Mouse (Mus musculus): ENCODE results near the gene Glp1r. TPM values are rescaled to one million over a fixed set of nuclear protein-coding genes. Genes with fewer than 3 reads are reported as not detected.

Glp1r gene
- polyA plus RNA-seq, 1 experiment: 0.07 TPM

- Histone ChIP-seq H3K4me1 (replicated peaks; ENCODE audit: control insufficient read depth, insufficient read depth, low read length) (no peaks in the 10 kb centered on the region), H3K36me3 (ENCODE audit: control insufficient read depth, insufficient read depth, low read length) (no peaks in the 10 kb centered on the region), H3K27me3 (ENCODE audit: control insufficient read depth, insufficient read depth, low read length) (no peaks in the 10 kb centered on the region), H3K27ac (ENCODE audit: control insufficient read depth, insufficient read depth, low read length) (no peak overlapping the region), H3K4me3 (ENCODE audit: control insufficient read depth, insufficient read depth, low read length) (no peak overlapping the region)
- WGBS: 59% methylated on average over 7 of the region's 7 CpGs
- DNase-seq: no peak
- TF ChIP-seq POLR2A (IDR thresholded peaks at IDR 0.05; ENCODE audit: control insufficient read depth, extremely low read depth, insufficient read depth, low read length, poor library complexity): no peak
- no peak for TF ChIP-seq CTCF (IDR thresholded peaks at IDR 0.05; ENCODE audit: borderline replicate concordance, control insufficient read depth, extremely low read depth, insufficient read depth, low read length, poor library complexity)
Measured at GRCm38 (mm10) chr17:30930827-30931226, 29.2 kb downstream of the Glp1r start.

GRCm38 (mm10) chr17:30932836-30933235, 31.2 kb downstream of the Glp1r start:
- TF ChIP-seq POLR2A (IDR thresholded peaks at IDR 0.05; ENCODE audit: control insufficient read depth, extremely low read depth, insufficient read depth, low read length, poor library complexity) (no peak), CTCF (IDR thresholded peaks at IDR 0.05; ENCODE audit: borderline replicate concordance, control insufficient read depth, extremely low read depth, insufficient read depth, low read length, poor library complexity) (no peak)
- no peak overlapping the region for H3K27ac ChIP-seq (ENCODE audit: control insufficient read depth, insufficient read depth, low read length)
- no peaks in the 10 kb centered on the region for H3K36me3 ChIP-seq (ENCODE audit: control insufficient read depth, insufficient read depth, low read length)
- H3K4me1 ChIP-seq (replicated peaks; ENCODE audit: control insufficient read depth, insufficient read depth, low read length): no peaks in the 10 kb centered on the region
- 87% methylated on average over 5 of the region's 5 CpGs for WGBS
- no peak overlapping the region for H3K4me3 ChIP-seq (ENCODE audit: control insufficient read depth, insufficient read depth, low read length)
- DNase-seq: no peak
- H3K27me3 ChIP-seq (ENCODE audit: control insufficient read depth, insufficient read depth, low read length): no peaks in the 10 kb centered on the region

DNA sequence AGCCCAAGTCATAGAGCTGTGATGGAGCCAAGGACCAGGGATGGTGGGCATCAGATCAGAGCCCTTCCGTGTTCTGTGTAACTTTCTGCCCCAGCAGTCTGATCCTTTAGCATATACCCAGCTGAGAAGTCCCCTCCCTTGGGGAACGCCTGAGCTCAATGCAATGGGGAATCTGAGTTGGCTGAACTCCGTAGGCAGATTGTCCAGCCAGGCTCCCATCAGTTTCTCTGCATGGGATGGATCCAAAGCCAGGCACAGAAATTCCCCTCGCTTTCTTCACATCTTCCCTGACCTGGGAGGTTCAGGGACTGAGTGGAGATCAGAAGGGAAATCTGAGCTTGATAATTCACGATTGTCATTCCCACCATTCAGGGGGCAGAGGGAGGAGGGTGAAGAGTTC, 33.7 kb downstream of the Glp1r start:
- WGBS: 82% methylated on average over 5 of the region's 5 CpGs
- no peak for DNase-seq
- Histone ChIP-seq H3K4me3 (ENCODE audit: control insufficient read depth, insufficient read depth, low read length) (no peak overlapping the region), H3K27me3 (ENCODE audit: control insufficient read depth, insufficient read depth, low read length) (no peaks in the 10 kb centered on the region), H3K4me1 (replicated peaks; ENCODE audit: control insufficient read depth, insufficient read depth, low read length) (no peaks in the 10 kb centered on the region), H3K27ac (ENCODE audit: control insufficient read depth, insufficient read depth, low read length) (no peak overlapping the region), H3K36me3 (ENCODE audit: control insufficient read depth, insufficient read depth, low read length) (no peaks in the 10 kb centered on the region)
- TF ChIP-seq CTCF (IDR thresholded peaks at IDR 0.05; ENCODE audit: borderline replicate concordance, control insufficient read depth, extremely low read depth, insufficient read depth, low read length, poor library complexity): no peak
- no peak for TF ChIP-seq POLR2A (IDR thresholded peaks at IDR 0.05; ENCODE audit: control insufficient read depth, extremely low read depth, insufficient read depth, low read length, poor library complexity)

GRCm38 (mm10) chr17:30938554-30938953, 36.9 kb downstream of the Glp1r start:
- no peak for DNase-seq
- TF ChIP-seq CTCF (IDR thresholded peaks at IDR 0.05; ENCODE audit: borderline replicate concordance, control insufficient read depth, extremely low read depth, insufficient read depth, low read length, poor library complexity) (no peak), POLR2A (IDR thresholded peaks at IDR 0.05; ENCODE audit: control insufficient read depth, extremely low read depth, insufficient read depth, low read length, poor library complexity) (no peak)
- 59% methylated on average over 9 of the region's 9 CpGs for WGBS
- no peak overlapping the region for H3K27ac ChIP-seq (ENCODE audit: control insufficient read depth, insufficient read depth, low read length)
- no peak overlapping the region for H3K4me3 ChIP-seq (ENCODE audit: control insufficient read depth, insufficient read depth, low read length)
- no peaks in the 10 kb centered on the region for H3K27me3 ChIP-seq (ENCODE audit: control insufficient read depth, insufficient read depth, low read length)
- H3K4me1 ChIP-seq (replicated peaks; ENCODE audit: control insufficient read depth, insufficient read depth, low read length): no peaks in the 10 kb centered on the region
- H3K36me3 ChIP-seq (ENCODE audit: control insufficient read depth, insufficient read depth, low read length): no peaks in the 10 kb centered on the region

DNA sequence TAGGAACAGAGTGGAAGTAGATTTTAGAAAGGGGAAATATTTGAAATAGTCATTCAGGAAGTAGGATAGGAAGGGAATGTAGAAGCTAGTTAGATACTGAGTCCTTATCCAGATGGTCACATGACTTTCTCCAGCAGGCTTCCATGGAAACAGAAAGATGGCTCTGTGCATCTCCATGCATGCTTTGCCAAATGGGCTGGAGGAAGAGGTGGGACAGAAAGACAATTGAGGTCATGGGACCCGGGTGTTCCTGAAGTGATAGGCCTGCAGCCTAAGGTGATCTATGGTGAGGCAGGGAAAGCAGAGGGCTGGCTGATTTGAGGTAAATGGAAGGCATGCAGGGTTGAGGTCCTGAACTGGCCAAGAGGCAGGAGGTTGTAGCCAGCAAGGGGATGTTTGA, 46.8 kb downstream of the Glp1r start:
- no peak for DNase-seq

GRCm38 (mm10) chr17:30950780-30951179, 49.2 kb downstream of the Glp1r start:
- WGBS: 4% methylated on average over 7 of the region's 7 CpGs
- H3K27ac ChIP-seq (ENCODE audit: control insufficient read depth, insufficient read depth, low read length): no peak overlapping the region
- H3K4me1 ChIP-seq (replicated peaks; ENCODE audit: control insufficient read depth, insufficient read depth, low read length): no peaks in the 10 kb centered on the region
- no peaks in the 10 kb centered on the region for H3K36me3 ChIP-seq (ENCODE audit: control insufficient read depth, insufficient read depth, low read length)
- peak; percentile 70 for DNase-seq
- TF ChIP-seq POLR2A (IDR thresholded peaks at IDR 0.05; ENCODE audit: control insufficient read depth, extremely low read depth, insufficient read depth, low read length, poor library complexity): no peak
- TF ChIP-seq CTCF (IDR thresholded peaks at IDR 0.05; ENCODE audit: borderline replicate concordance, control insufficient read depth, extremely low read depth, insufficient read depth, low read length, poor library complexity): no peak
- no peak overlapping the region for H3K4me3 ChIP-seq (ENCODE audit: control insufficient read depth, insufficient read depth, low read length)
- no peaks in the 10 kb centered on the region for H3K27me3 ChIP-seq (ENCODE audit: control insufficient read depth, insufficient read depth, low read length)

More for the DNA sequence above, 46.8 kb downstream of the Glp1r start:
- Histone ChIP-seq H3K36me3 (ENCODE audit: control insufficient read depth, insufficient read depth, low read length) (no peaks in the 10 kb centered on the region), H3K27me3 (ENCODE audit: control insufficient read depth, insufficient read depth, low read length) (no peaks in the 10 kb centered on the region), H3K4me3 (ENCODE audit: control insufficient read depth, insufficient read depth, low read length) (no peak overlapping the region), H3K27ac (ENCODE audit: control insufficient read depth, insufficient read depth, low read length) (no peak overlapping the region), H3K4me1 (replicated peaks; ENCODE audit: control insufficient read depth, insufficient read depth, low read length) (no peaks in the 10 kb centered on the region)
- TF ChIP-seq POLR2A (IDR thresholded peaks at IDR 0.05; ENCODE audit: control insufficient read depth, extremely low read depth, insufficient read depth, low read length, poor library complexity) (no peak), CTCF (IDR thresholded peaks at IDR 0.05; ENCODE audit: borderline replicate concordance, control insufficient read depth, extremely low read depth, insufficient read depth, low read length, poor library complexity) (no peak)
- 70% methylated on average over 1 of the region's 1 CpGs for WGBS

- TF ChIP-seq POLR2A (IDR thresholded peaks at IDR 0.05; ENCODE audit: control insufficient read depth, extremely low read depth, insufficient read depth, low read length, poor library complexity): no peak
- TF ChIP-seq CTCF (IDR thresholded peaks at IDR 0.05; ENCODE audit: borderline replicate concordance, control insufficient read depth, extremely low read depth, insufficient read depth, low read length, poor library complexity): no peak
- Histone ChIP-seq H3K27ac (ENCODE audit: control insufficient read depth, insufficient read depth, low read length) (no peak overlapping the region), H3K27me3 (ENCODE audit: control insufficient read depth, insufficient read depth, low read length) (no peaks in the 10 kb centered on the region), H3K4me3 (ENCODE audit: control insufficient read depth, insufficient read depth, low read length) (no peak overlapping the region), H3K36me3 (ENCODE audit: control insufficient read depth, insufficient read depth, low read length) (no peaks in the 10 kb centered on the region), H3K4me1 (replicated peaks; ENCODE audit: control insufficient read depth, insufficient read depth, low read length) (no peaks in the 10 kb centered on the region)
- WGBS: 75% methylated on average over 8 of the region's 8 CpGs
- no peak for DNase-seq
Measured at GRCm38 (mm10) chr17:30951600-30951999, 50.0 kb downstream of the Glp1r start.
